Mouse (Mus musculus): ENCODE measurements around the gene Pigg.

DNA sequence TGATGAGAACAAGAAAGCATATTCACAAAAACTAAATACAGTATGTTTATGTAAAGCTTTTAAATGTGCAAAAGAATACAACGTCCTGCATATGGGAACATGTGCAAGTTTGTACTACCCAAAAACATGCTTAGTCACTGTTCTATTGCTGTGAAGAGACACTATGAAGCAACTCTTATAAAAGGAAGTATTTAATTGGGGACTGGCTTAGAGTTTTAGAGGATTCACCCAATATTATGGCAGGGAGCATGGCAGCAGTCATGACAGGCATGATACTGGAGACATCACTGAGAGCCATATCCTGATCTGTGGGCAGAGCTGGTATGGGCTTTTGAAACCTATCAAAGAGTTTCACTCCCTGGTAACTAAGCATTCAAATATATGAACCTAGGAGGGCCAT is 45.5 kb downstream of the Pigg start:
- TF ChIP-seq CTCF (IDR thresholded peaks at IDR 0.05; ENCODE audit: low read depth) = no peak
- TF ChIP-seq EP300 (IDR thresholded peaks at IDR 0.05; ENCODE audit: low read depth) = no peak
